Mouse (Mus musculus) ES-Bruce4 (cell line): ENCODE data around the gene C2cd4a.

ENCODE experiments used
- CTCF ChIP-seq: IDR thresholded peaks from one replicate; pipeline ENCODE4 v1.8.1; 2011; ENCODE audit warnings: low read depth, low read length
- EP300 ChIP-seq: IDR thresholded peaks from 2 replicates; pipeline ENCODE4 v1.6.1; 2011; ENCODE audit warnings: low read depth, low read length; ENCODE audit not compliant: insufficient read depth
- POLR2A ChIP-seq: IDR thresholded peaks from one replicate; pipeline ENCODE4 v1.8.1; 2011; ENCODE audit warnings: low read length; ENCODE audit not compliant: insufficient read depth

- TF ChIP-seq EP300: no peak
- peak; percentile 69 for TF ChIP-seq CTCF
- no peak for TF ChIP-seq POLR2A
Measured at GRCm38 (mm10) chr9:67875337-67875736, 43.2 kb upstream of the C2cd4a start.
